Mouse (Mus musculus) ES-CJ7 (cell line): ENCODE data around the gene Olfr1287.

Source experiments
- DNase-seq: peaks from one replicate; pipeline ENCODE4 v3.0.0; 2011; ENCODE audit warnings: low read depth, low spot score

The Olfr1287 gene

GRCm38 (mm10) chr2:111448842-111449241, at the start of gene Olfr1287:
Gene Olfr1287 (plus strand): TSS chr2:111449142.
- DNase-seq, result no peak

DNA sequence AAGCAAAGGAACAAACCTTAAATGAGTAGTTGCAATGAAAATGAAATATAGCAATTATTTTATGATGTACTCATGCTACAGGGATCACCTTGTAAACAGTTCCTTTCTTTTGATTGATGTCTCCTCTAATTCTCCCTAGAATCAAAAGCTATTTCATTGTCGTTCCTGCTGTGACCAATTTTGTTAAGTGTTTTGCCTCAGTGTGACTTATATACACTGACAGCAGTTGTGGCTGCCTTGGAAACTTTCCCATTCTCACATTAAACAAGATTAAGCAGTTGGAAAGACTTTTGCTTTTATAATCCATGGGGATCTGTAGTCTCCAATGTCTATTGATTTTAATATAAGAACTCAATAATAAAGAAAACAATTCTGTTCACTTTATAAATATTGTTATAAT, 26.0 kb upstream of the Olfr1287 start, which contains the start of gene Olfr1286:
Olfr1286 (minus strand) TSS at position 185 of the 400 bp plus-strand sequence.
- DNase-seq, result no peak

DNA sequence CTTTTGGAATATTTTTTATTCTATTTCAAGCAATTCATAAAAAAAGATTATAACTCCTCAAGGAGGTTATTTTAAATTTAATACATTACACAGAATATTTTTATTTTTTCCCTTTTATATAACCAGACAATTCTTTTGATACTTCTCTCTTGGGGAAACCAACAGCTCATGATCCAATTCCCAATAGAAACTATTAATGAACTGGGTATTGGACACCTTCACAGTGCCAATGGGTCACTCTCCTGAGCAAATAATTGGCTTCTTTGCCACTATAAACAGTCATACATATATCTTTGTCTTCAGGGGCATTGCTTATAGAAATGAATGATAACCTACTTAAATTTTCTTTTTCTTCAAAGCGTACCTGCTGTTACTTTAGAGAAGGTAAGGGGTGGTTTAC, 24.9 kb downstream of the Olfr1287 start, which contains the start of gene Olfr1288:
Olfr1288 (plus strand) TSS at position 301 of the 400 bp plus-strand sequence.
- no peak for DNase-seq

DNA sequence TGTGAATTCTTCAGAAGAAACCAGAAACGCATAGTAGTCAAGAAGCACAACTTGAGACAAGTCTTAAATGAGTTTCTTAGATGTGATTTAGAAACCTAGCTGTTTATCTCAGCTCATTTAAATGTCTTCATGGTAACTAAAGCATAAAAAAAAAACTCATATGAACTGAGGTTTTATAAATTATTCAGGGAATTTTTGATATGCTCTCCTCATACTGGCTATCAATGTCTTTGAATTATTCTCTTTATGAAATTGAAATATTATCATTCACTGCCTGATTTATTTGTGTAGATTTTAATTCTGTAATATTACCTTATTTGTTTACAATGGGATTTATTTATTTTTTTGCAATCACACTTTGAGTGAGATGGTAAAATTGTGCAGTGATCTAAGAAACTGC, 31.6 kb downstream of the Olfr1287 start, which contains the start of gene Olfr1289:
Olfr1289 (plus strand) TSS at position 301 of the 400 bp plus-strand sequence.
- DNase-seq, result no peak

GRCm38 (mm10) chr2:111493729-111494128, 44.8 kb downstream of the Olfr1287 start, which contains the start of gene Olfr1290:
Gene Olfr1290 (minus strand): TSS chr2:111493829.
- no peak for DNase-seq

- DNase-seq, result no peak
Measured at GRCm38 (mm10) chr2:111496880-111497279, 47.9 kb downstream of the Olfr1287 start, which contains the start of gene Olfr1291-ps1. Gene Olfr1291-ps1 (plus strand): TSS chr2:111497180.
